Mouse (Mus musculus): ENCODE results near the gene Sin3a.
A peak's percentile ranks its signal among the peaks of the same experiment; 100 is the strongest.

Sin3a gene

DNA sequence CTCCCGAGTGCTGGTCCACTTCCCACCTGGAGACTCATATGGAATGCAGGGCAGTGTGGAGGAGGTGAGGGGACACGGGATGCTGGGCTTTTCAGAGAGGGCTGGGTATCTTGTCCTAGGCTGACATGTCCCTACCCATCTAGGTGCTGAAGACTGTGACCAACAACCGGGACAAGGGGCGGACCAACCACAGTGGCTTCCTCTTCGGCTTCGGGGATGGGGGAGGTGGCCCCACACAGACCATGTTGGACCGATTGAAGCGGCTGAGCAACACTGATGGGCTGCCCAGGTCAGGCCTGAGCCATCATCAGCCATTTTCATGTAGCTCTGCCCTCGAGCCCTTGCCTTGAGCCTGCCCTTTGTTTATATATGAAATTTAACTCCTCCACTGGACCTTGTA, 65.9 kb downstream of the Sin3a start:
- DNase-seq (ENCODE audit: low spot score) = no peak

DNA sequence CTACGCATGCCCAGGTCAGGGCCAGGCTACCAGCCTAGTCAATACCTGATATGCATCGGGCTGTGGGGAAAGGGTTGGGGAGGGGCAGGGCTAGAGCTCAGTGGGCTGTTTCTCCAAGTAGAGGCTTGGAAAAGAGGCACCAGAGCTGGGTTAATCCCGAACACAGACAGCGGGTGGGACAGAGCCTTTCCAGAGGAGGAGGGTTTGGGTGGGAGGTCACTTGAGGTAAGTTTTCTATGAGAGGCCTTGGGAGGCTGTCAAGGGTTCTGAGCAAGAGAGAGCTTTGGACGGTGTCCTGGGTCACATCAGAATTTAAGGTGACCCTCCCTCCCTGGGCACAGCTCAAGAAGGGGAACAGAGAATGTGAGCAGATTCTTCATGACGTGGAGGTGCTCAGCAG, 66.7 kb downstream of the Sin3a start:
- DNase-seq (ENCODE audit: low spot score) = no peak

DNA sequence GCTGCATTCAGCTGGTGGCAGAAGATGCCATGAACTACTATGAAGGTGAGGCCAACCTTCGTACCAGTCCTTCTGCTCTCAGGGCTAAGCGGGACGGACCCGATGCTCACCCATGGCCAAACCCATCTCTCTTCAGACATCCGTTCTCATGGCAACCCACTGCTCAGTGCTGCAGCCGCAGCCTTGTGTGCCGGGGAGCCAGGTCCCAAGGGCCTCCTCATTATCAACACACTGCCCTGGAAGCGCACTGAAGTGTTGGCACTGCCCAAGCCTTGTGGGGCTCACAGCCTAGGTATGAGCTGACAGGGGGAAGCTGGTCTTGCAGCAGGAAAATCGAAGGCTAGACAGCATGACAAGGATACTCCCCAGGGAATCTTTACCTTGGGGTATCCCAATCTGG, 67.3 kb downstream of the Sin3a start:
- DNase-seq (ENCODE audit: low spot score) = no peak

DNA sequence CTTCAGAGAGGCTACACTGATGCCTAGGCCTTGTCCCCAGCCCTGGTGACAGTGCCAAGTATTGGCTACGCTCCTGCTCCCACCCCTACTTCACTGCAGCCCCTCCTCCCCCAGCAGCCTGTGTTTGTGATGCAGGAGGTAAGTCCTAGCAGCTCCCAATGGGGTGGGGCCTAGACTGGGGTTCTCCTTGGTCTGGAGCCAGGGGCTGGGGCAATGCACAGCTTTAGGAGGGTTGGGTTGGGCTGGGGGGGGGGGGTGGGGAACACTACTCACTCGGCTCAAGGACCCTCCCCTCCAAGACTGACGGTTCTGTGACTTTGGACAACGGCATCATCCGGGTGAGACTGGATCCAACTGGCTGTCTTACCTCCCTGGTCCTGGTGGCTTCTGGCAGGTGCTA, 67.7 kb downstream of the Sin3a start:
- no peak for DNase-seq (ENCODE audit: low spot score)

DNA sequence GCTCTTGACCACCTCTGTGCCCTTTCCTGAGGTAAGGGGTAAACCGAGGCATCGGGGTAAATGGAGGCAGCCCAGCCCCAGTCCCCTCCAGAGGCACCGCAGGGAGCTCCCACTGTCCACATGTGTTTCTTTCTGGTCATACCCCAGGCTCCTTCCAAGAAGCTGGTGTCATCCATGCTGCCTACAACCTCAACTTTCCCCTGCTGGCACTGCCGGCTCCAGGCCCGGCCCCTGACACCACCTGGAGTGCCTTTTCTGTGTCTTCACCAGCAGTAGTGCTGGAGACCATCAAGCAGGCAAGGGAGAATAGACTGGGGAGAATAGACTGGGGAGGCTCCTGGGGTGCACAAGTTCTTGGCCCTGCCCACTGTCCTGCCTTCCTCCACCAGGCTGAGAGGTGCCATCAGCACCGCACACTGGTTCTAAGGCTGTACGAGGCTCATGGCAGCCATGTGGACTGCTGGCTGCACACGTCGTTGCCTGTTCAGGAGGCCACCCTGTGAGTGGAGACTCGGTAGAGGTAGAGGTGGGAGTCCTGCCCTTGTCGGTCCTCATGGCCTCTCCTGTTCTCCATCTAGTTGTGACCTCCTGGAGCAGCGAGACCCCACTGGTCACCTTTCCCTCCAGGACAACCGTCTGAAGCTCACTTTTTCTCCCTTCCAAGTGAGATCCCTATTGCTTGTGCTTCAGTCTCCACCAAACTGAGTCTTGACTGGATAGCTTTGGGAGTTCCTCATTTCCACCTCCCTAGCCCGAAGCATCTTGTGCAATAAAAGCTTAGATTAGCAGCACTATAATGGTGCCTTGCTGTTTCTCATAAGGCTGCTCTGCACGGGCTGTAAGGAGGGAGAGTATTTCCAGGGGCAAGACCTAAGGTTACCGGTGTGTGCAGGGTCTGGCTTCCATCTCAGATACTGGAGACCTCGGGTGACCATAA, 69.8 kb downstream of the Sin3a start:
- DNase-seq (ENCODE audit: low spot score) = no peak

DNA sequence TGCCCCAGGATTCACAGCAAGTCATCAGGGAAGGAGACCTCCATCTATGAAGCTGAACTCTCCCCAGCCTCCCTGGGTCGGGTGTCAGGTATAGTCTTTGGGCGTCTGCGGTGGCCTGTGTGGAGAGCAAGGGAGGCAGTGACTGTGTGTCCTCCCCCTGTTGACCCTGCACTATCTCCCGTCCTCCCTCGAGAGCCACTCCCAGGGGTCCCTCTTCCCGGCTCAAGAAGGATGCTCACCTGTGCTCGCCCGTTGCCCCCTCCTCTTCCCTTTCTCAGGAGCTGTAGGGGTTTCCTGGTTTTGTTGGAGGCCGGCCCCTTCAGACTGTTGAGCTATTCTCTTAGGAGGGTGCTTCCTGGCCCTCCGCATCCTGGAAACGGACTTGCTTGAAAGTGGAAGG, 71.4 kb downstream of the Sin3a start:
- DNase-seq (ENCODE audit: low spot score) = no peak

DNA sequence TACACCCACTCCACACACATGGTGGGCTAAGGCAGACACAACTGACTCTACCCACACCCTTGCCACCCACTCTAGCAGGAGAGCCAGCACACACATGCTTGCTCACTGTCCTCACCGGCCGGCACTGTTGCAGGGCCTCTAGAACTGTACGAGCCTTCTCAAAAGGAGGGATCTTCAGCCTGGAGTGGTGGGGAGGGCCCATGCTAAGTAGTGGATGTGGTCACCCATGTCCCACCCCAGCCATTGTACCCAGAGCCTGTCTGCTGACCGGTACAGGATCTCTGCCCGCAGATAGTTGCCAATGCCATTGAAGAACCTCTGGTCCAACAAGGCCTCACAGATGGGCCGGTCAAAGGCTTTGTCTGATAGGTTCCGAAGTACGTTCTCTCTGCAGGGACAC, 73.0 kb downstream of the Sin3a start:
- DNase-seq (ENCODE audit: low spot score) = no peak

DNA sequence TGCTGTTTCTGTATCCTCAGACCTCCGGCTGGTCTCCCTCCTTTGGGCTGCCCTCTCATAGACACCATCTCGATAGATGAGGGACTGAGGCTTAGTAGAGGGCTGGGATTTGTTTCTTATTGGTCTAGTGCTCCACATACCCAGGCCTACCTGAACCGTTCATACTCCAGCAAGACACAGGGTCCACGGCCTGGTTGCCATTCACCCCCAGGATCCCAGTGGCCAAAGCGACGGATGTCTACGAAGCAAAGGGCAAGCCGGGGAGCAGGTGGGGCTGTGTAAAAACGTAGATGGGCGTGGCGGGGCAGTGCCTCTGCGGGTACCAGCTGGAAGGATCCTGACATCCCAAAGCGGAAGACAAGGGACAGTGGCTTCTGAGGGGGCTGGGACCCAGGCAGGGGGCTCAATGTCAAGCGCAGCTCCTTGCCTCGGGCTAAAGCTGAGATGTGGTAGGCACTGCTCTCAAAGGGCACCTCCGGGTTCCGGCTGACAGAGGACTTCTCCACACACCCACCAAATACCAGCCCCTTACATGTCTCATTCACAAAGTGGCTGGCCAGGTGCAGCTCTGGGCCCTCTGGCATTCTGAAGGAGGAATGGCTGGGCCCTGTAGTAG, 74.7 kb downstream of the Sin3a start:
- DNase-seq (ENCODE audit: low spot score) = no peak

DNA sequence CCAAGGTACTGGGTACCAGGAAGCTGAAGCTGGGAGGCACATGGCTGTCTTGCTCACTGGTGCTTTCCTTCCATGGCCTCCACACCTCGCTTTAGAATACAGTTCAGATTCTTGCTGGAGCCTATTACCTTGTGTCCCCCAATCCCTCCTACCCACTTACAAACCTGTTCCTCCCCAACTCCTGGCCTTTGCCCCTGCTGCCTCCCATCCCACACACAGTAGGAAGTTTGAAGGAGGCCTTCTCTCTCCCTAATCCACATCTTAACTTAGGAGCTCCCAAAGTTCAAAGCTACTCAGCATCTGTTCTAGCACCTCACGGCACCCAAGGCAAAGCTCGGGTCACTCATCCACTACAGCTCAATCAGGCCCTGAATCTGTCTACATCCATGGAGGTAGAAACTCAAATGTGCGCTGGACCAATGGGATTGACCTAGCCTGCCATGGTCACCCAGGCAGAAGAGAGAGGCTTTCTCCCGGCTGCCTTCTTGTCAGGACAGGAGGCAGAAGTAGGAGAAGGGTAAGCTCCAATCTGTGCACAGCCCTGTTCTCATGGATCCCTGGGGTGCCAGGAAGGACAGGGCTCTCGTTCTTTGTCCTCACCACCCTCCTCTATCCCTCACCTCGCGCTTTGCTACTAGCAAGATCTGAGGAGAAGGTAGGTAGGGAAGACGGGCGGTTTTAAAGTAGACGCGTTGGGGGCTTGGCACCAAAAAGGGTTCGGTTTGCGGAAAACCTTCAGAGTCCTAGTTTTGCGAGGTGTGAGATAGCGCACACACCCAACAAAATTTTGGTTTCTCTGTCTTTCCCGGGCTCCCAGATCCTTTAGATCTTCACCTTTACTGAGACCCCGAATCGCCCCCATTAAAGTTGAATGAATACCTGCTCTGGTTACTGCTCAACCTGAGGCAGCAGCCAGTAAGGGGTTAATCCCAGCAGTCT, 75.6 kb downstream of the Sin3a start:
- DNase-seq (ENCODE audit: low spot score) = no peak

DNA sequence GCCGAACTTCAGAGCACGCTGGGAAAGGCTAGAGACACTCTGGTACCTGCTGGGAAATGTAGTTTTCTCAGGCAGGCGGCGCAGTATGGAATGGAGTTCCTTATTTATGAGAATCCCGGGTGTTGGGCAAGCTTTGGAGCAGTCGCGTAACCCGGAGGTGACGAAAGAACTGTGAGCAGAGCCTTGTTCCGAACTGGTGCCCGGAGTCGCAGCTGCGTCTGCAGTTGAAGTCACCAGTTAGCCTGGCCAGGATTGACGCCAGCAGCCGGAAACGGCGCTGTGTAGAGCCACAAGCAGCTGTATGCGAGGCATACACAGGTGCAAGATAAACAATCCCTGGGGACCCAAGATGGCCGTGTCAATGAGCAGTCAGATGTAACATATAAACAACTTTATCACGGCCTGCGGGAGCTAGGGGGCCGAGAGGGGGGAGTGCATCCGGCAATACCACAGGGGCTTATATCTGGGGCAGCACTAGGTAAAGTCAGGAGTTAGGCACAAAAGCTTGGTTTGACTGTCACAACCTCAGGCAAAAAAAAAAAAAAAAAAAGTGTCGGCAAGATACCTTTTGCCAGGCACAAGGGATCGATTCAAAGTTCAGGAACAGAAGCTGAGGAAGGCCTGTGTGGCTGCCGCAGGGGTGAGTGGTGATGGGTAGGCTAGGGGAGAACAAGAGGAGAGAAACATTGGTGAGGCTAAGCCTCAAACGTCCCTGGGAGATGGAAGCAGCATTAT, 76.5 kb downstream of the Sin3a start, which contains the start of gene Neil1:
Gene Neil1, minus strand, starts transcription at position 162 of the 735 bp plus-strand sequence.
- DNase-seq (ENCODE audit: low spot score) = peak; percentile 70

DNA sequence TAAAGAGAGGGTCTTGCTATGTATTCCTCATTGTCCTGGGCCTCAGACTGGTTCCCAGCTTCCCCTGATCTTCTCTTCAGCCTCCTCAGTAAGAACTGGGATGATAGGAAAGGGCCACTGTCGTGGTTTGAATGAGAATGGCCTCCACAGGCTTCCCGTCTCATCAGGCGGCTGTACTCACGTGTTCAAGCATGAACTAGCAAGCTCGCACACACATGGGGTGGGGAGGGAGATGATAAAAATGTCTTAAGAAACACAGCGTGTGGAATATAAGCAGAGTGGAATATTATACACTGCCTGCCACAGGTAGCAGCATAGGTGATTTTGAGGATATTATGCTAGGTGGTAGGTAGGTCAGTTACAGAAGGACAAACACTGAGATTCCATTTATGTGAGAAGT, 77.2 kb downstream of the Sin3a start:
- no peak for DNase-seq (ENCODE audit: low spot score)

DNA sequence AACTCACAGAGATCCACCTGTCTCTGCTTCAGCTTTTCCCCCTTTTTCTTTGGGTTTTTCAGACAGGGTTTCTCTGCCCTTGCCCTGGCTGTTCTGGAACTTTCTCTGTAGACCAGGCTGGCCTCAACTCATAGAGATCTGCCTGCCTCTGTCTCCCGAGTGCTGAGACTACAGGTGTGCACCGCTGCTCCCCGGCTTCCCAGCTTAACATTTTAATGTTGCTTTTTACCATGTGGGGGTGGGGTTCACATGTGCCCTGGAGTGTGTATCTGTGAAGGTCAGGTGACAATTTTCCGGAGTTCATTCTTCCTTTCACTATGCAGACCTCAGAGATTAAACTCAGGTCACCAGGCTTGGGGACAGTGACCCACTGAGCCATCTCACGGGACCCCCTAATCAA, 78.4 kb downstream of the Sin3a start:
- no peak for DNase-seq (ENCODE audit: low spot score)

DNA sequence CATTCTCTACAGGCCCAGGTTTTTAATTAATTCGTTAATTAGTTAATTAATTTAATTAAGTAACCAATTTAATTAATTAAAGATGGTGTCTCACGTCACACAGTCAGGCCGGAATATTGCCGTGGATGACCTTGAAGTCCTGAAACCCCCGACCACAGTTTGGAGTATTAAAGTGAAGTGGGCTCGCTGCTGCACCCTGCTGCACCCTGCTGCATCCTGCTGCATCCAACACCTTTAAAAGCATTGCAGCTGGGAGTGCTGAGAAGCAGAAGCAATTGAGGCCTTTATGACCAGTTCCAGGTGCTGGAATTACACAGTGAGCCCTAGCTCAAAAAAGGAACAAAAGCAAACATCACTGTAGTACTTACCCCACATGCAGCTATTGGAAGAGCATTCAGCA, 80.5 kb downstream of the Sin3a start:
- DNase-seq (ENCODE audit: low spot score) = no peak

DNA sequence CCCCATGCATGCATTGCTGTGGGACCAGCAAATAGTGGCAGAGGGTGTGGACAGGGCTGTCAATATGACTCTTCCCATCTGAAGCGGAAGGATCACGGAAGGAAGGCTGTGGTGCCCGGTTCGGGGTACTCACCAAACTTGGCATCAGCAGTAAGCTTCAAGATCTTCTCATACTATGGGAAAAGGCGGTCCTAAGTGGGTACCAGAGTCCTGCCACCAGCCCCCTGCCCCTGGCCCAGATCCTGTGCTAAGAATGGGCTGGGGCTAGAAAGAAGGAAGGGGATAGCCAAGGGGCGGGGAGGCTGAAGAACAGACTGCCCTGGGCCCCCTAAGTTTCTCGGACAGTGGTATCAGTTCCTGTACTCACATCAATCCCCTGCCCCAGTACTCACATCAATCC, 84.5 kb downstream of the Sin3a start:
- no peak for DNase-seq (ENCODE audit: low spot score)

DNA sequence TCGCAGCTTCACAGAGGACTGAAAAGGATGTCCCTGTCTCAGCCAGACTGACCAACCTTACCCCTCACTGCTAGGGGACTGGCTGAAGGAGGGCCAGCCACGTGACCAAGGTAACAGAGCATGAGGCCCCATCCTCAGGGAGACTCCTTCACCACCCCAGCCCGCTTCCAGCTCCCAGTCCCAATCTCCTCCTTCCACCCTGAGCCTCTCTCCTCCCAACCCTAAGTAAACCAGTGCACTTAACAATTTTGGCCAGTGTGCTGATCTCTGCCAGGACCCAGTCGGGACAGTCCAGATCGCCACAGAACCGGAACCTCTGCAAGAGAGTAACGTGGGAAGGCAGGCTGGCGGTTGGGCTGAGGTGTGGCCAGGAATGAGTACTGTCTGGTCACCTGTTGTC, 85.0 kb downstream of the Sin3a start:
- no peak for DNase-seq (ENCODE audit: low spot score)

DNA sequence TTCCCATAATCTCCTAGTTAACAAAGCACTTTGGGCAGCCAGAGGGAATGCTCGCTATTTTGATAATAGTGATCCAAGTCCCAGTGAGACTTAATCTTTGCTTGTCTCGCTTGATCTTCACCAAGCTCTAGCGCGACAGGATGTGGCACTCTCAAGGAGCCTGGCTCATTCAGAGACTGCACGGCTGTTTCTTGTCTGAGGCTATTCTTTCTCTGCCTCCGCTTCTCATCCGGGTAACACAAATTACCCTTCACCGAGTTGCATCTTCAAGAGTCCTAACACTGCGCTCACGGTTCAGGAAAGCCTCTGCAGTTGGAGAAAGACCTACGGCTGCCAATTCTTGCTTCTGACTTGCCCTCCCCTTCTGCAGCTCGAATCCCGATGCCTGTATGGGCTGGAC, 85.7 kb downstream of the Sin3a start:
- no peak for DNase-seq (ENCODE audit: low spot score)

DNA sequence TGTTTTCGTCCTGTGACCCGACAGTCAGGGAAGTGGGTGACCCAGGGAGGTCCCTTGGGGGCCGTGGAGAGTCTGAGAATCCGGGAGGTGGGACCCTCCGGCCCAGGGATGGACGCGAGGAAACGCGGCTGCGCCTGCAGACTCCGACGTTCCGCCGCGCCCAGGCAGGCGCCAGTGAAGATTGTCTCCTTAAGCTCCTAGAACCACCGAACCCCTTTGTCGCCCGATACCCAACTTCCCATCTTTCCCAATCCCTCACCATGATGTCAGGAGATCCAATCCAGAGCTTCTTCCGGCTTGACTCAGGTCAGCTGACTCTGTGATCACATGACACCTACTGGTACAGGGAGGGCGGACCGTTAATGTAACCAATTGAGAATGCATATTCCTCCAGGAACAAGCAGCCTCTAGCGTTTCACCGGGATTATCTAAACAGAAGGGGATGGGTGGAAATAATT, 86.2 kb downstream of the Sin3a start, which contains the start of gene Commd4:
Gene Commd4, minus strand, starts transcription at position 319 of the 458 bp plus-strand sequence.
- peak; percentile 70 for DNase-seq (ENCODE audit: low spot score)

DNA sequence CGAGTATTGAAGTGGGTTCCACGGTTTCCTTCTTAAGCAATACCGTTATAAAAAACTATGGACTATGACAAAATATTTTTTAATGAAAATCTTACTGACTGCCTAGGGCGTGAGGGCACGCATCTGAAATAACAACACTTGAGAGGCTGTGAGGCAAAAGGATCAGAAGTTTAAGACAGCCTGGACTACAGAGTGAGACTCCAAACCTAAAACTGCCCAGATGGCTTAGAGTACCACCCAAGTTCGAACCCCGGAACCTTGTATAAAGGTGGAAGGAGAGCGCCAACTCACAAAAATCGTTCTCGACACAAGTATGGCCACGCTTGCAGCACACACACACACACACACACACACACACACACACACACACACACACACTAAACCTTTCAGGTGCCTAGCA, 86.7 kb downstream of the Sin3a start:
- no peak for DNase-seq (ENCODE audit: low spot score)

DNA sequence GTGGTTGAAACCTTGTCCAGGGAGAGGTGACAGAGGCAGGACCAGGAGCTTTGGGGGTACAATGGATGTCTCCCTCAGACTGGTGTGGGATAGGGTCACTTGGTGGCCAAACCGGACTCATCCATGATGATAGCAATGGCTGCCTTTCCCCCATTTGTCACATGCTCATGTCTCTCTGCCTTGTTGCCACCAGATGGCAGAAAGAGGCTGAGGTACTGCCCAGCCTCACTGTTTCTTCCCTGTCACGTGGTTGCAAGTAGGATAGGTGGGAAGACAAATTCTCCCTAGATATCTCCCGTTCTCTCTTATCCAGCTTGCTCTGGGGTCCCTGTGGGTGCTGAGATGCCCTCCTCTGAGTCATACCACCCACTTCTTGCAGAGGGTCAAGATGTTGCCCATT, 90.7 kb downstream of the Sin3a start:
- DNase-seq (ENCODE audit: low spot score) = no peak

DNA sequence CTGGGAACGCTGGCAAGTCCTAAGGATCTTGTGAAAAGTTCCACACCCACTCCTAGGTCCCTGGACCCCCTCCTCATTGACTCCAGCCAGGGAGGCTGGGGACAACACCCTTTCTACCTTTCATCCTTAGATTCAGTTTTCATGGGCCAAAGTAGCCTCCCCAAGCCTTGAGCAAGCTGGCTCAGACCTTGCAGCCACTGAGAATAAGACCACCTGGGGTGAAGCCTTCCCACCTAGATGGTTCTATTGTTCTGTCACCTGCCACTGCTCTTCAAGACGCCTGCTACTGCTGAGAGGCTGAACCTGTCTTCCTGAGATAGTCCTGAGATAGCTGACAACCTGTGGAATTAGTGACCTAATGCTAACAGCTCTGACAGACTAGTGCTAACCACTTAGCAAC, 91.3 kb downstream of the Sin3a start:
- DNase-seq (ENCODE audit: low spot score) = no peak

DNA sequence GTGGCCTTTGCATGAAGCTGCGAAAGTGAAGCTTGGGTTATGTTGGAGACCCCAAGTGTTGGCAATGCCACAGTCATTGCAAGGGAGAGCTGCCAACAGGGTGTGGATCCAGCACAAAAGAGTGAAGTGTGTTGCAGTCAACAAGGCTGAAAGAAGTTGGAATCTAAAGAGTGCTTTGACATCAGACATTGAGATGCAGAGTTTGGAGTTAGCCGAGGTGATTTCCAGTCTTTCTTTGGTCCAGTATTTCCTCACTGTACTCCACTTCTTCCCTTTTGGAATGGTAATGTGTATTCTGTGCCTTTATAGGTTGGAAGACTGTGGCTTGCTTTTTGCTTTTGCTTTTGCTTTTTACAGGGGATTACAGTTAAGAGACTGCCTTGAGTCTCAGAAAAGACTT, 94.3 kb downstream of the Sin3a start:
- DNase-seq (ENCODE audit: low spot score) = no peak

DNA sequence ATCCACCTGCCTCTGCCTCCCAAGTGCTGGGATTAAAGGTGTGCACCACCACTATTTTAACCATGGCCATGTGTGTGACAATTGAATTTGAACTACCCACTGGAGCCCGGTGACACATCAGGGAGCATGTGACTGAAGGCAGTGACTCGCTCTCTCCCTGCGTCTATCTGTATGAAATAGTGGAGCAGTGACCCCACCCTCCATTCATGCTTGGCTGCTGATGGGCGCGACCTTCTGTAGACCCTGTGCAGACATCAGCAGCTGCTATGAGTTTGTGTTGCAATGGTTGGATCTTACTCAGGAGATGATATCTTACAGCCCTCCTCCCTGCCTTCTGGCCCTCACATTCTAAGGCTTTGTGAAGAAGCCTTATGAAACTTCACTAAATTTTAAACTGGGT, 96.6 kb downstream of the Sin3a start:
- no peak for DNase-seq (ENCODE audit: low spot score)
